Mouse (Mus musculus): ENCODE data around the gene Fam131c. TPM values are rescaled to one million over a fixed set of nuclear protein-coding genes. Genes with fewer than 3 reads are reported as not detected.

The Fam131c gene
- polyA plus RNA-seq, 1 experiment from 2014 or later: 0.43 TPM

DNA sequence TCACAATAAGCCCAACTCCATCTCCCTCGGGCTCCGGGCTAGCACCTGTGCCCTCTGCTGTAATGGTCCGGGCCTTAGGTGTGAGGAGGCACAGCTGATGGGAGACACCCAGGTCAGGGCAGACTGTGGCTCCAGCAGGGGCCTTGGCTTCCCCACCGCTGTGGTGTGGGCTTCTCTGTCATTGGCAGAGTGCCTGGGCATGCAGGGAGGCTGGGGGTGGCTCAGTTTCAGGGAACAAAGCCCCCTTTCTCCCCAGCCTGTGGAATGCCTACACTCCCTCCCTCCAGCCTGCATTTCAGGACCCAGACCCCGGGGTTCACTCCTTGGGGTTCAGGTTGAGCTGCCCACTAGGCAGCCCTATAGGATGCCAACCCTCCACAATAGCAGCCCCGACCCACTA, 31.8 kb upstream of the Fam131c start:
- H3K9me3 ChIP-seq: no peaks in the 10 kb centered on the region
- H3K27ac ChIP-seq: peak overlapping the region; percentile 35; the same call in 1 of the 2 replicates
- no peak overlapping the region for H3K9ac ChIP-seq (replicated peaks)
- H3K4me2 ChIP-seq: no peak overlapping the region
- peaks cover 67% of the 10 kb centered on the region for H3K4me1 ChIP-seq (replicated peaks)
- H3K4me3 ChIP-seq (replicated peaks): no peak overlapping the region
- H3K27me3 ChIP-seq: no peaks in the 10 kb centered on the region; the same call in 1 of the 2 replicates
- 58% methylated on average over 6 of the region's 6 CpGs for WGBS
- no peaks in the 10 kb centered on the region for H3K36me3 ChIP-seq
- no peak for ATAC-seq (ENCODE audit: insufficient number of reproducible peaks, insufficient read depth, low FRiP score, low TSS enrichment, low read depth)

DNA sequence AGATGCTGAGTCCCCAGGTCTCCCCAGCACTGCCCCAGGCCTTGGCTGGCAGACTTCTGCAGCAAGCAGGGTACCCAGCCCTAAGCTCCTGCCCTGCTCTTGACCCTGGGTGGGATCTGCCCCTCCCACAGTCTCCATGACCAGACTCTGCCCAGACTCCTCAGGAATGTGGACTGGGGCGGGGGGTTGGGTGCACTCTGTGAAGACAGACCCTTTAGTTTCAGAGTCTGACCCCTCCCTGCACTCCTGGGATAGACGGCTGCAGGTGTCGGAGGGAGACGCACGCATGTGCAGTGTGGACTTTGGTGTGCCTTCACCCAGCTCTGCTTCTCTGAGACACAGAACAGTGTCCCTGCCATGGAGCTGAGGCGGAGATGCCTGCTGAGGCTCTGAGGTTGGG, 30.0 kb upstream of the Fam131c start:
- Histone ChIP-seq H3K27me3 (no peaks in the 10 kb centered on the region; the same call in 1 of the 2 replicates), H3K4me1 (replicated peaks) (peaks cover 68% of the 10 kb centered on the region), H3K4me2 (peak overlapping the region; percentile 32), H3K27ac (peak overlapping the region; percentile 84), H3K36me3 (no peaks in the 10 kb centered on the region), H3K9me3 (no peaks in the 10 kb centered on the region), H3K9ac (replicated peaks) (peak overlapping the region; percentile 37; the same call in 1 of the 2 replicates), H3K4me3 (replicated peaks) (no peak overlapping the region)
- WGBS: 9% methylated on average over 6 of the region's 6 CpGs
- peak; percentile 67 for ATAC-seq (ENCODE audit: insufficient number of reproducible peaks, insufficient read depth, low FRiP score, low TSS enrichment, low read depth)

DNA sequence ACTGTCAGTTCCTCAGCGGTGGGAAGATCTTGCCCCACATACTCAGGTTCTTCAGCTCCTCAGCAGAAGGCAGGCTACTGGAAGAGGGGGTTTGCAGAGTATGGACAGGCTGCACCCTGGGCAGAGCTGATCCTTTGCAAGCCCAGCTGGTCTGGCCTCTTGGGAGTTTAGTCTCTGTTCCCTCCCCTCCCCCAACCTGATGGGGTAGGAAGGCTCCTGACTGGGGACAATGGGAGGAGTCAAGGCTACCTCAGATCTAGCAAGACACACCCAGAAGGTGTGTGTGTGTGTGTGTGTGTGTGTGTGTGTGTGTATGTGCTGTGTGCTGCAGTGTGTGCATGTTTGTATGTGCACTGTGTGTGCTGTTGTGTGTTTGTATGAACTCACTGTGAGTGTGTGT, 29.2 kb upstream of the Fam131c start:
- Histone ChIP-seq H3K36me3 (no peaks in the 10 kb centered on the region), H3K4me3 (replicated peaks) (no peak overlapping the region), H3K4me1 (replicated peaks) (peaks cover 60% of the 10 kb centered on the region), H3K9me3 (no peaks in the 10 kb centered on the region), H3K4me2 (no peak overlapping the region; the same call in 1 of the 2 replicates), H3K27ac (peak overlapping the region; percentile 84), H3K27me3 (no peaks in the 10 kb centered on the region; the same call in 1 of the 2 replicates), H3K9ac (replicated peaks) (no peak overlapping the region)
- WGBS: 22% methylated on average over 1 of the region's 1 CpGs
- ATAC-seq (ENCODE audit: insufficient number of reproducible peaks, insufficient read depth, low FRiP score, low TSS enrichment, low read depth): no peak

DNA sequence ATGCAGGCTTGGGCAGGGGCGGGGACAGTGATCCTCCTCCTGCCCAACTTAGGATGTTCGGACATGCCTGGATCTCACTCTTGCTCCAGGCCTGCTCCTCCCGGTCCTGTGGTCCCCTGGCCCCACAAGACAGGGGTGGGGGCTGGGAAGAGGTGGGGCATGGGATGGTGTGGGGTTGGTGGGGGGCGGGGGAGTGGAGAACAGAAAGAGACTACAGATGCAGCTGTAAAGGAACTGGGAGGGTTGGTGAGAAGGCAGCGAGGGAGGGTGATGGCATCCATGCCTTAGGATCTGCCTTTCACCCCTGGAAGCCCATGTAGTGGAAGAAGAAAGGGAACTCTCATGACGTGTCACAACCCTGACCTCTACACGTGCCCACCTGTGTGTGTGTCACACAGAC, 26.5 kb upstream of the Fam131c start:
- H3K4me1 ChIP-seq (replicated peaks): peaks cover 39% of the 10 kb centered on the region
- peaks cover 3% of the 10 kb centered on the region; the same call in 1 of the 2 replicates for H3K9me3 ChIP-seq
- no peak for ATAC-seq (ENCODE audit: insufficient number of reproducible peaks, insufficient read depth, low FRiP score, low TSS enrichment, low read depth)
- no peaks in the 10 kb centered on the region; the same call in 1 of the 2 replicates for H3K27me3 ChIP-seq
- H3K27ac ChIP-seq: no peak overlapping the region
- H3K9ac ChIP-seq (replicated peaks): no peak overlapping the region
- 44% methylated on average over 7 of the region's 7 CpGs for WGBS
- H3K36me3 ChIP-seq: no peaks in the 10 kb centered on the region
- no peak overlapping the region for H3K4me2 ChIP-seq
- no peak overlapping the region for H3K4me3 ChIP-seq (replicated peaks)

DNA sequence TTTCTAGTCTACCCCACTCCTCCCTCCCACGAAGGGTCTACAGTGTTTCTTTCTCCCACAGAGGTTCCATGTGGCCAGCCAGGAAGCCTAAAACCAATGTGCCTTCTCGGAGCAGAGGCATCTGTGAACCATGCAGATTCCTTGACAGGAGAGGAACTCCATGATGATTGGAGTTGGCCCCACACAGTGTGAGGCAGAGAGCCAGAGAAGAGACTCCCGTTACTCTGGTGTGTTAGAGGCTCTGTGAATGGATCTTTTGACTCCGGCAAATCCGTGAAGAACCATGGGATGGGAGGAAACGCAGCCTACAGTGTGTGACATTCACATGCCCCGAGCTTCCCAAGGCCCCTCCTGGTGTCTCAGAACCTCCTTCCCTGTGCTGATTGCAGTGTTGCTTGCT, 24.5 kb upstream of the Fam131c start:
- Histone ChIP-seq H3K4me3 (replicated peaks) (no peak overlapping the region), H3K9me3 (peaks cover 6% of the 10 kb centered on the region; the same call in 1 of the 2 replicates), H3K4me1 (replicated peaks) (peaks cover 36% of the 10 kb centered on the region), H3K36me3 (no peaks in the 10 kb centered on the region), H3K9ac (replicated peaks) (no peak overlapping the region), H3K4me2 (no peak overlapping the region), H3K27ac (no peak overlapping the region), H3K27me3 (no peaks in the 10 kb centered on the region; the same call in 1 of the 2 replicates)
- no peak for ATAC-seq (ENCODE audit: insufficient number of reproducible peaks, insufficient read depth, low FRiP score, low TSS enrichment, low read depth)
- 77% methylated on average over 7 of the region's 7 CpGs for WGBS

DNA sequence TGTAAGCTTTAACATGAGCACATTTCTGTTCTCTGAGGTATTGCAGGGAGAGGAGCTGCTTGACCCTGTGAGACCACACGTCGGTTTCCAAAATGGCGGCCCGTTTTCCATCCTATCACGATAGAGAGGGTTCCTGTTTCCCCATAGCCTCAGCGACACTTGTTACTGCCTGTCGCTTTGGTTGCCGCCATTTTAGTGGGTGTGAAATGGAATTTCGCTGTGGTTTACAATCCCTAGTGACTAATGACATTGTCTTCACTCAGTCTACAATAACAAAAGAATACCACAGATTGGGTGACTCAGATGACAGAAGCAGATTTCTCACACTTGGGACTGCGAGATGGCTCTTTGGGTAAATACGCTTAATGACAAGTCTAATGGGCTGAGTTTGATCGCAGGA, 22.8 kb upstream of the Fam131c start:
- WGBS: 92% methylated on average over 12 of the region's 12 CpGs
- peaks cover 6% of the 10 kb centered on the region; the same call in 1 of the 2 replicates for H3K9me3 ChIP-seq
- no peak overlapping the region for H3K4me2 ChIP-seq
- H3K4me3 ChIP-seq (replicated peaks): no peak overlapping the region
- no peaks in the 10 kb centered on the region; the same call in 1 of the 2 replicates for H3K27me3 ChIP-seq
- peaks cover 22% of the 10 kb centered on the region for H3K4me1 ChIP-seq (replicated peaks)
- no peak overlapping the region for H3K27ac ChIP-seq
- H3K9ac ChIP-seq (replicated peaks): no peak overlapping the region
- no peak for ATAC-seq (ENCODE audit: insufficient number of reproducible peaks, insufficient read depth, low FRiP score, low TSS enrichment, low read depth)
- no peaks in the 10 kb centered on the region for H3K36me3 ChIP-seq

DNA sequence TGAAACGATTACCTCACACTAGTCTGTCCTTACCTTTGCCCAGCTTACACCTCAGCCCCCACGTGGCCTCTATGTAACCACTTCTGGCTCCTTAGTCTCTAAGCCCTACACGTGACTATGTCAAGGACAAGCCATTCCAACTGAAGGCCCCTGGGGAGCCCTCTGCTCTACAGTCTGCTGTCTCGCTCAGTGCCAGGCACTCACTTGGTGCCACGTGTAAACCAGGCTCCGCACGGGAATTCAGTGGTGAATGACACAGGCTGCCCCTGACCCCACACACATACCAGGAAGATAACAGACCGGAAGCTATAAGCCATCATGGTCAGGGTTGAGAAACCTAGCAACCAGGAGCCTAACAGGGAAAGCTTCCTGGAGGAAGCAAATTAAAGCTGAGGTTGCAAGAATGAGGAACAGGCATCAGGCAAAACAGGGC, 20.6 kb upstream of the Fam131c start:
- H3K9ac ChIP-seq (replicated peaks): no peak overlapping the region
- H3K27me3 ChIP-seq: no peaks in the 10 kb centered on the region
- H3K4me3 ChIP-seq (replicated peaks): no peak overlapping the region
- H3K4me2 ChIP-seq: no peak overlapping the region
- H3K9me3 ChIP-seq: peaks cover 6% of the 10 kb centered on the region; the same call in 1 of the 2 replicates
- WGBS: 80% methylated on average over 8 of the region's 8 CpGs
- H3K4me1 ChIP-seq (replicated peaks): peaks cover 19% of the 10 kb centered on the region
- no peak for ATAC-seq (ENCODE audit: insufficient number of reproducible peaks, insufficient read depth, low FRiP score, low TSS enrichment, low read depth)
- H3K36me3 ChIP-seq: no peaks in the 10 kb centered on the region
- 0 out of 2 replicates have a peak overlapping the region, but pooled peaks have one; percentile 23 for H3K27ac ChIP-seq

DNA sequence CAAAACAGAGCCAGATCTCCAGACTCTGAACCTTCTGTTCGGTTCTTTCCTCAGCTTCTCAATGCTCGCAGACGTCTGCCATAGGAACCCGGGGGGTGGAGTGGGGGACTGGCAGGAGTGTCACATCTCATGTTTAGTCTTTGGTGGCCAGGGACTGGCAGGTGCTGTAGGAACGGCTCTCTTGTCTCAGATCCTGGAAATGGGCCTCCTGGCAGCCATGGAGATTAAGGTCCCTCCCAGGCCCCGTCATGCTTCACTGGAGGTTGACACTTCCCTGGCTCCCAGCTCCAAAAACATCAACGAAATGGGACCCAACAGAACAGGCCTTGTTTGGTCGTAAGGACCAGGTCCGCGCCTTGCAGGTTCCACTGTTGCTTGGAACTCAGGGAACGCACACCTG, 19.4 kb upstream of the Fam131c start:
- no peak overlapping the region for H3K4me3 ChIP-seq (replicated peaks)
- ATAC-seq (ENCODE audit: insufficient number of reproducible peaks, insufficient read depth, low FRiP score, low TSS enrichment, low read depth): no peak
- H3K36me3 ChIP-seq: no peaks in the 10 kb centered on the region
- no peak overlapping the region for H3K27ac ChIP-seq
- H3K9ac ChIP-seq (replicated peaks): no peak overlapping the region
- no peaks in the 10 kb centered on the region for H3K27me3 ChIP-seq
- 74% methylated on average over 11 of the region's 11 CpGs for WGBS
- peaks cover 17% of the 10 kb centered on the region for H3K4me1 ChIP-seq (replicated peaks)
- peaks cover 6% of the 10 kb centered on the region; the same call in 1 of the 2 replicates for H3K9me3 ChIP-seq
- H3K4me2 ChIP-seq: no peak overlapping the region

DNA sequence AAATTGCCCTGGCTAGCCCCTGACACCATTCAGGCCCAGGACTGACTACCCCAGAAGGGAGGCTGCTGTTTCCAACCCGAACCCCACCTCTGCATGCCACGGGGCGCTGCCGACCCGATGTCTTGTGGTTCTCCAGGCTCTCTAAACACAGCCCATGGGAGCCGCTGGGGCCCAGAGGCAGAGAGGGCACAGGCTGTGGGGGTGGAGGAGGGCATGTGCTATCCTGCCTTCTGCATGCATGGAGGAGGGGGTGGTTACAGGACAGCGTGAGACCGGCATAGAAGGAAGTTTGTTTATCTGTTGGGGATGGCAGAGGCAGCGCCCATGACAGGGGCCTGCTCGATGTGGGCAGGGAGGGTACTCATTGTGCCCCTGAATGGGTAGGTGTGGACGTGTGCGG, 18.0 kb upstream of the Fam131c start:
- H3K36me3 ChIP-seq: no peaks in the 10 kb centered on the region

DNA sequence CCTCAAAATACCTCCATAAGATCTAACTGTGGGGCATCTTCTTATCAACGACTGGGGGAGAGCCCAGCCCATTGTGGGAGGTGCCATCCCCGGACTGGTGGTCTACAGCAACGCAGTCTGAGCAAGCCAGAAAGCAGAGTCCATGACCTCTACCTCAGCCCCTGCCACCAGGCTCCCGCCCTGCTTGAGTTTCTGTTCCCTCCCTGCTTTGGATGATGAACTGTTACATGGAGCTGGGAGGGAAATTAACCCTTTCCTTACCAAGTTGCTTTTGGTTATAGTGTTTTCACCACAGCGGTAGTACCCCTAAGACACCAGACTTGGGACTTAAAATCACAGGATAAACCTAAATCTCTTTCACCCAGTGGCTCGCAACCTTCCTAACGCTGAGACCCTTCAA, 16.0 kb upstream of the Fam131c start:
- Histone ChIP-seq H3K4me1 (replicated peaks) (peaks cover 20% of the 10 kb centered on the region), H3K4me3 (replicated peaks) (no peak overlapping the region), H3K27ac (no peak overlapping the region), H3K9ac (replicated peaks) (no peak overlapping the region), H3K4me2 (no peak overlapping the region), H3K36me3 (no peaks in the 10 kb centered on the region), H3K9me3 (no peaks in the 10 kb centered on the region), H3K27me3 (no peaks in the 10 kb centered on the region)
- WGBS: 56% methylated on average over 7 of the region's 7 CpGs
- no peak for ATAC-seq (ENCODE audit: insufficient number of reproducible peaks, insufficient read depth, low FRiP score, low TSS enrichment, low read depth)

More for the DNA sequence above, 18.0 kb upstream of the Fam131c start:
- Histone ChIP-seq H3K9me3 (peaks cover 6% of the 10 kb centered on the region; the same call in 1 of the 2 replicates), H3K27me3 (no peaks in the 10 kb centered on the region), H3K4me1 (replicated peaks) (peaks cover 20% of the 10 kb centered on the region), H3K4me2 (no peak overlapping the region), H3K9ac (replicated peaks) (no peak overlapping the region; the same call in 1 of the 2 replicates), H3K4me3 (replicated peaks) (no peak overlapping the region), H3K27ac (no peak overlapping the region)
- 85% methylated on average over 12 of the region's 12 CpGs for WGBS
- no peak for ATAC-seq (ENCODE audit: insufficient number of reproducible peaks, insufficient read depth, low FRiP score, low TSS enrichment, low read depth)

DNA sequence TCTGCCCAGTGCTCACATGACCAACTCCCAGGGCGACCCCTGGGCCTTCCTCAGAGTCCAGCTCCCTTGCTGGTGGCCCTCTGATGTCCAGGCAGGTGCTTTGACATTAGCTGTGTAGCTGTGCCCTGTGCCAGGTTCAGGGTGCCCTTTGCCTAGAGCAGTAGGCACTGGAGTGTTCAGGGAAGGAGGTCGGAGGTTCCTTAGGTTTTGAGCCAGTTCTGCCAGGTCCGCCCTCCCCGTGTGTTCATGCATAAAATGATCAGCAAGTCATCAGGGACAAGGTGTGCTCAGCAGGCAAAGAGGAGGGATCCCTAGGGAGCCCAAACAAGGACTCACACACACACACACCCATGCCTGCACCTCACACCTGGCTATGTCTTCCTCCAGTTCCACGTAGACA, 15.0 kb upstream of the Fam131c start:
- 78% methylated on average over 5 of the region's 5 CpGs for WGBS
- Histone ChIP-seq H3K36me3 (no peaks in the 10 kb centered on the region), H3K4me2 (no peak overlapping the region), H3K4me1 (replicated peaks) (peaks cover 17% of the 10 kb centered on the region), H3K27me3 (no peaks in the 10 kb centered on the region), H3K9ac (replicated peaks) (no peak overlapping the region), H3K9me3 (no peaks in the 10 kb centered on the region), H3K4me3 (replicated peaks) (no peak overlapping the region), H3K27ac (no peak overlapping the region)
- ATAC-seq (ENCODE audit: insufficient number of reproducible peaks, insufficient read depth, low FRiP score, low TSS enrichment, low read depth): no peak

DNA sequence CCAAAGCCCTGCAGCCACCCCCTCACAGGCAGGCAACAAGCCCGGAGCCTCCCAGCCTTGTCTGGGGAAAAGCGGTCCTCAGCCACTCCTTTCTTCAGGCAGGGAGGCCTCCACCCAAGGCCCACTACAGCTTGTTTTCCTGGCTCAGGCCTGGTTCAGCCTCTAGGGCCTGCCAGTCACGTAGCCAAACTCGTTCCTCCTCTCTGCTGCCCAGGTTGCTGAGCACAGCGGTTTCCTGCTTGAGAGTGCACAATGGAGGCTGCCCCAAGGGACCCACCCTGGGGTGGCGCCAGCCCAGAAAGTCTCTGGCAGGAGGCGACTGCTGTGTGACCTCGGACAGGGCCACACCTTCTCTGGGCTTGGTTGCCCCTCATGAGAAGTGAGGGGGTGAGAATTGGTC, 14.2 kb upstream of the Fam131c start:
- no peak for ATAC-seq (ENCODE audit: insufficient number of reproducible peaks, insufficient read depth, low FRiP score, low TSS enrichment, low read depth)
- 69% methylated on average over 8 of the region's 8 CpGs for WGBS
- H3K27ac ChIP-seq: no peak overlapping the region
- H3K4me2 ChIP-seq: no peak overlapping the region
- H3K36me3 ChIP-seq: no peaks in the 10 kb centered on the region
- H3K9me3 ChIP-seq: no peaks in the 10 kb centered on the region
- H3K9ac ChIP-seq (replicated peaks): no peak overlapping the region
- H3K4me3 ChIP-seq (replicated peaks): no peak overlapping the region
- H3K27me3 ChIP-seq: no peaks in the 10 kb centered on the region
- peaks cover 18% of the 10 kb centered on the region for H3K4me1 ChIP-seq (replicated peaks)

All from limb, embryonic 12.5 days (tissue).